In genomic region chr1:165174059-165174616, GRCm38 (mm10) we compare ENCODE assay signal across 23 mouse cellular contexts. TPM values are rescaled to one million over a fixed set of nuclear protein-coding genes. Genes with fewer than 3 reads are reported as not detected.
A peak's percentile ranks its signal among the peaks of the same experiment; 100 is the strongest.
DNase-seq lines count a peak whose midpoint lies in the region; ATAC-seq and TF ChIP-seq lines count a peak whose summit lies in the region.
"Had no signal": no experiment of that assay in that cellular context is flagged by ENCODE, and none has a peak within 500 bp of the region (broad histone marks: within the 10 kb centered on the region; RNA-seq: fewer than 3 reads in every experiment).

No protein-coding gene starts in this region.

- TF ChIP-seq CTCF in G1E (IDR thresholded peaks at IDR 0.05; ENCODE audit: low read depth, low read length) = no peak
- TF ChIP-seq CTCF in intestine, postnatal 0 days (IDR thresholded peaks at IDR 0.05; ENCODE audit: low read depth) = no peak

- ATAC-seq in G1E (ENCODE audit: extremely low read depth, insufficient number of reproducible peaks, low FRiP score, poor library complexity, severe bottlenecking) = peak; percentile 85
- peak; percentile 36; the same call in 1 of the 2 replicates for ATAC-seq in intestine, postnatal 0 days
- ATAC-seq: midbrain, embryonic 16.5 days had no signal

- H3K4me3 ChIP-seq in G1E (ENCODE audit: low read depth, low read length) = peak overlapping the region; percentile 49; the same call in 1 of the 2 replicates
- H3K4me3 ChIP-seq in intestine, postnatal 0 days (ENCODE audit: low read depth, low read length) = no peak overlapping the region
- H3K4me3 ChIP-seq: forebrain, embryonic 12.5 days; kidney, embryonic 15.5 days; limb, embryonic 10.5 days; liver, embryonic 15.5 days had no signal

- H3K27ac ChIP-seq in intestine, postnatal 0 days (ENCODE audit: low read depth, low read length) = no peak overlapping the region
- H3K27ac ChIP-seq: forebrain, embryonic 12.5 days; hindbrain, embryonic 14.5 days; kidney, embryonic 15.5 days; limb, embryonic 10.5 days; liver, embryonic 15.5 days had no signal

- H3K36me3 ChIP-seq in G1E (replicated peaks) = peaks cover 39% of the 10 kb centered on the region
- peaks cover 28% of the 10 kb centered on the region for H3K36me3 ChIP-seq in intestine, postnatal 0 days (ENCODE audit: control insufficient read depth, insufficient read depth)

- WGBS in intestine, postnatal 0 days = 44% methylated on average over 6 of the region's 9 CpGs

- peaks cover 31% of the 10 kb centered on the region for H3K4me1 ChIP-seq in G1E (ENCODE audit: insufficient read depth, low read depth, low read length)
- H3K4me1 ChIP-seq in intestine, postnatal 0 days (replicated peaks; ENCODE audit: control insufficient read depth, insufficient read depth, low read length) = no peaks in the 10 kb centered on the region
- H3K4me1 ChIP-seq: forebrain, embryonic 12.5 days; kidney, embryonic 15.5 days; limb, embryonic 10.5 days had no signal

- H3K27me3 ChIP-seq in G1E (ENCODE audit: insufficient read depth, low read length) = peaks cover 5% of the 10 kb centered on the region; the same call in 1 of the 2 replicates
- no peaks in the 10 kb centered on the region for H3K27me3 ChIP-seq in intestine, postnatal 0 days (replicated peaks; ENCODE audit: control insufficient read depth, insufficient read depth, low read length)
- H3K27me3 ChIP-seq: forebrain, embryonic 12.5 days; liver, embryonic 15.5 days had no signal

- DNase-seq in thymus, postnatal 25 days = peak; percentile 45
- DNase-seq in thymus, adult 18-20 months = no peak
- peak; percentile 14 for DNase-seq in G1E (ENCODE audit: low spot score)
- no peak for DNase-seq in layer of hippocampus, postnatal 10 days (ENCODE audit: low spot score in 2 of 2)
- DNase-seq in cerebellum, postnatal 4 days (ENCODE audit: low spot score in 2 of 2) = no peak
- DNase-seq in lung, postnatal 36 days = no peak
- DNase-seq: adrenal gland, adult 8-10 months; cerebellum, adult 18-20 months; lung, postnatal 4 days; right cerebral cortex, postnatal 4 days had no signal

- H3K9ac ChIP-seq in intestine, postnatal 0 days (ENCODE audit: low read depth, low read length) = no peak overlapping the region
- H3K9ac ChIP-seq: forebrain, embryonic 12.5 days; hindbrain, embryonic 14.5 days; kidney, embryonic 15.5 days; liver, embryonic 15.5 days had no signal

- H3K9me3 ChIP-seq in G1E (replicated peaks) = no peaks in the 10 kb centered on the region
- H3K9me3 ChIP-seq in intestine, postnatal 0 days (ENCODE audit: control insufficient read depth) = no peaks in the 10 kb centered on the region
- H3K9me3 ChIP-seq: forebrain, embryonic 12.5 days; kidney, embryonic 15.5 days; limb, embryonic 10.5 days; liver, embryonic 15.5 days had no signal

- H3K4me2 ChIP-seq in intestine, postnatal 0 days (replicated peaks; ENCODE audit: low read depth) = no peak overlapping the region
- H3K4me2 ChIP-seq: forebrain, embryonic 12.5 days; hindbrain, embryonic 14.5 days; kidney, embryonic 15.5 days; liver, embryonic 15.5 days had no signal

RNA-seq across cellular contexts. Expression of gene Tbx19, which starts 13.6 kb away (rescaled TPM):
- total RNA-seq in G1E (2014; fragmentation: Nextera tagmentation) (not detected in 2 replicates), G1E (2017) (0.52 TPM in 1 of 2 replicates, not detected in the other)
- polyA plus RNA-seq in G1E (2012) = not detected in 2 replicates
- 0.05 TPM in 1 of 2 replicates, not detected in the other for polyA plus RNA-seq in intestine, postnatal 0 days (2015; fragmentation: Nextera tagmentation; extraction: Ambion mirVana)
- not detected for total RNA-seq in layer of hippocampus, postnatal 10 days (2021)
- total RNA-seq: adrenal gland, adult 8-10 months; ES-E14; granulocyte monocyte progenitor cell, adult 5-6 weeks; layer of hippocampus, adult 18-20 months; left cerebral cortex, adult 18-20 months had no signal
- polyA plus RNA-seq: forebrain, embryonic 12.5 days; heart, postnatal 0 days; hindbrain, embryonic 14.5 days; limb, embryonic 10.5 days; liver, embryonic 15.5 days; neural tube, embryonic 11.5 days had no signal

RNA-seq across cellular contexts. Expression of gene Sft2d2, which starts 20.1 kb away (rescaled TPM):
- total RNA-seq in G1E (2014; fragmentation: Nextera tagmentation) (41.2 and 41.9 TPM in 2 replicates), G1E (2017) (36.9 and 41.6 TPM in 2 replicates)
- 3.9 and 4.0 TPM in 2 replicates for polyA plus RNA-seq in G1E (2012)
- 24.3 and 26.1 TPM in 2 replicates for polyA plus RNA-seq in intestine, postnatal 0 days (2015; fragmentation: Nextera tagmentation; extraction: Ambion mirVana)
- total RNA-seq in layer of hippocampus, postnatal 10 days (2021) = 1 to 10 TPM; 7.8 to 9.0 TPM

Comparison
In these comparisons a context has a peak if more than half of its experiments do, and no peak if none do; other contexts are left out.
1. DNase-seq: peak in thymus, postnatal 25 days (single experiment) and G1E (single experiment); none in thymus, adult 18-20 months (0 of 2), layer of hippocampus, postnatal 10 days (0 of 2), cerebellum, postnatal 4 days (0 of 2) and lung, postnatal 36 days (single experiment).